Mouse (Mus musculus) layer of hippocampus, postnatal 25 days (tissue): ENCODE data around the gene Pitpnc1. TPM values are rescaled to one million over a fixed set of nuclear protein-coding genes. Genes with fewer than 3 reads are reported as not detected.

Source experiments
- DNase-seq, 2 experiments: peaks; one replicate each; pipeline ENCODE4 v3.0.0; 2022; ENCODE audit warnings: mixed read lengths in 2 of 2, low spot score in 1 of 2; ENCODE audit errors: extremely low spot score in 1 of 2
- total RNA-seq, 2 experiments: library from RNA; stranded (reverse); gene quantifications; 2 replicates each; pipeline ENCODE4 v1.2.3; 2021

Gene Pitpnc1
- total RNA-seq, 2 experiments from 2014 or later, result 53.6 to 58.3 TPM

DNA sequence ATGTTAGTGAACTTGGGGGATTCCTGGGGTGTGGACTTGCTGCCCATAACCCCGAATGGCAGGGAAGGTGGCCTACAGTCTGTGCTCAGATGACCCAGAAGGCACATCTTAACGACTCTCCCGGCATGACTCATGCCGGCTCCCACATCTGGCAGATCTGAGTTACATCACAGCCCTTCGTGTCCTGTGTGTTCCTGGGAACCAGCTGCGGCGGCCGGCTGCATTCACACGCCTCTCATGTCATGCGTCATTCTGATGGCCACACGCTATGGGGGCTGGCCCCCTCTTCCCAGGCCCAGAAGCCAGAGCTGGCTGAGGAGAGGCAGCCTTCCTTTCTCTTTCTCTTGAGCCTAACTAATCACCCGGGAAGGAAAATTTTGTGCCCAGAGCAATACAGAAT is 94.2 kb downstream of the Pitpnc1 start:
- DNase-seq, result no peak

DNA sequence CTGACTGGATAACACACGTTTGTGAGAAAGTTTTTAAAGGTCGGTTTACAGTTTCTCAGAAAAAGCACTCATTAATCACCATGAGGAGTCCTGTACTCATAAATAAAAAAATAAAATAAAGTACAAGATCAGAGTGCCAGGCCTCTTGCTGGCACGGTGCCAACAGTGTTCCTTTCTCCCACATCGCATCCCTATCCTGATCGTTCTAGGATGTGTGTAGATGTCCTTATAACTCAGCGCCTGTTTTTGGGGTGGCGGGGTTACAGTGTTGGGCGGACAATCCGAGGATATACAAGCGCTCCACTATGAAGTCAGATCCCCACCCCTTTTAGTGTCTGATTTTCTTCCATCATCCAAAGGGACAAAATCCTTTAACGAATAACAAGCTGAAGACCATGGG is 94.7 kb downstream of the Pitpnc1 start:
- no peak for DNase-seq

- no peak for DNase-seq
Measured at GRCm38 (mm10) chr11:107373569-107373968, 96.9 kb downstream of the Pitpnc1 start.

- no peak for DNase-seq
Measured at GRCm38 (mm10) chr11:107373154-107373553, 97.3 kb downstream of the Pitpnc1 start.

GRCm38 (mm10) chr11:107372688-107373087 is 97.8 kb downstream of the Pitpnc1 start:
- no peak for DNase-seq

DNA sequence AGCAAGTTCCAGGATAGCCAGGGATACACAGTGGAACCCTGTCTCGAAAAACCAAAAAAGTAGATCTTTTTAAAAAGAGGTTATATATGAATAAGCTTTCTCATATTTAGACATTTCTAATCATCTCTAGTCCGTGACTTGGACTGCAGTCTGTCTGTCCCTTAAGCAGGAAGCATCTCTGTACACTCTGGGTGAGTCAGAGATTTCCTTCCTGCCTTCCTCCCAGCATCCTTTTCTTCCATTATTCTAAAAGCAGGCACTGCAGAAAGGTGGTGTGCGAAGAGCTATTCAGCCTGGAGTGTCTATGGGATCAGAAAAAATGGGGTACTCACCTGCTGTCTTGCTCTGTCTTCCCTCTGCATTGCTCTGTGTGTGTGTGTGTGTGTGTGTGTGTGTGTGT is 100.0 kb downstream of the Pitpnc1 start:
- DNase-seq, result no peak

DNA sequence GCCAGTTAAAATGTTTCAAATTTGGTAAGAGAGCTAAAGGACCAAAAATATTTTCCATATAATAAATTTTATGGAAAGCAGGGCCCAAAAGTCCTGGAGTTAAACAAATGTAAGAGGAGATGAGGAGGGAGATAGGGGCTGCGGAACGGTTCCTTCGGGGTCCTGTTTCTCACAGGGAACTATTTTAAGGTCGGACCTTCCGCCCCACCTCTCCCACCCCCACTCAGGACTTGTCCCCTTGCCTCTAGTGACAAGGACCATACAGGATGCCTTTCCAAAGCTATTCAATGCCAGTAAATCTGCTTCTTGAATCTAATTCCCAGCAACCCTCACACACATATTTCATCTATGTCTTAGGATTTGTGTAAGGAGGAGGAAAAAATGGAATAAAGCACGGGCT is 100.8 kb downstream of the Pitpnc1 start:
- DNase-seq, result no peak

- no peak for DNase-seq
Measured at GRCm38 (mm10) chr11:107365938-107366712, 104.4 kb downstream of the Pitpnc1 start.

DNA sequence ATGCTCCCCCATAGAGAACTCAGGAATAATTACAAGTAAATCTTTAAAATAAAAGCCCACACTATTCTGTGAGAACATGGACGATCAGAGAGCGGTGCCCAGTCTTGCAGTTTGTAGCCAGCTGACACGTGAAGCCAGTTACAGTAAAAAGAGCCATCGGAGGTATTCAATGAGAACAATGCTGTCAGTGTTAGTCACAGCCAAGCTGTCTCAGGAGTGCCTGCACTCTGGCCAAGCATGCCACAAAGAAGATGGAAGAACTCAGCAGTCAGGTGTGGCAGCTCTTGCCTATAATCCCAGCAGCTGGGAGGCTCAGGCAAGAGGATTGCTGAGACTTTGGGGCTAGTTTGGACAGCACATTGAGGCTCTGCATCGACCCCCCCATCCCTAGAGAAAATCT is 111.8 kb downstream of the Pitpnc1 start:
- DNase-seq, result no peak

DNA sequence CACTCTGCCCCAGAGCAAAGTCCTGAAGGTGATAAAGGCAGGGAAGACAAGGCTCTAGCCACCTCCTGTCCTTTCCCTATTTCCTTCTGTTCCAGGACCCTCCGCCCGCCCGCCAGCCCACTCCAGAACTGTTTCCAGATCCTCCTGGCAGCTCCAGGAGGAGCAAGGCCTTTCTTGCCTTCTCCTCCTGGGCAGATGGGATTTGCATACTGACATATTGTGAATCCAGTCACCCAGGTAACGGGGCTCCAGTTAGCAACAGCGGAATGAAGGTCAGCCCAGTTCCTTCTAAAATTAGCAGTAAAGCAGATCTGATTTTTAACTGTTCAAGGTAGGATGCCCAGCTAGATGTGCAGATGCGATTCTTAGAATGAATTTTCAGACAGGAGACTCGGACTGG is 114.3 kb downstream of the Pitpnc1 start:
- DNase-seq, result no peak

- DNase-seq, result no peak
Measured at GRCm38 (mm10) chr11:107355526-107355925, 115.0 kb downstream of the Pitpnc1 start.

GRCm38 (mm10) chr11:107354499-107355143 is 115.9 kb downstream of the Pitpnc1 start:
- no peak for DNase-seq

- DNase-seq, result no peak
Measured at GRCm38 (mm10) chr11:107352596-107352995, 117.9 kb downstream of the Pitpnc1 start.

DNA sequence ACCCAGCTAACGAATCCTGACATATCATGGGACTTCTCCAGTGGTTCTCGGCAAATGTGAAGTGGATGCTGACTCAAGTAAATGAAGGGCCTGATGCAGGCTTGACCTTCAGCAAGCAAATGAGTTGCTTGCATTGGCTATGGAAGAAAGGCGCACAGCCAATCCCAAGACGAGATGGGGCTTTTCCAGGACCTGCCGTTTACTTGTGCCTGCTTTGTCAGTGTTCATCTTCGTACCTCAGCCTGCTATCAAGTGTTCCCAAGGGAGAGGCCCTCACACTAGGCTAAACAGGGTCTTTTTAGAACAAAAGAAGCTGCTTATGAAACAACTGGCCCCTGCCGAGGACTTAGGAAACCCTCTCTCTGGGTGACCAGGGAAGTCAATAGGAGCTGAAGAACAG is 120.7 kb downstream of the Pitpnc1 start:
- no peak for DNase-seq

DNA sequence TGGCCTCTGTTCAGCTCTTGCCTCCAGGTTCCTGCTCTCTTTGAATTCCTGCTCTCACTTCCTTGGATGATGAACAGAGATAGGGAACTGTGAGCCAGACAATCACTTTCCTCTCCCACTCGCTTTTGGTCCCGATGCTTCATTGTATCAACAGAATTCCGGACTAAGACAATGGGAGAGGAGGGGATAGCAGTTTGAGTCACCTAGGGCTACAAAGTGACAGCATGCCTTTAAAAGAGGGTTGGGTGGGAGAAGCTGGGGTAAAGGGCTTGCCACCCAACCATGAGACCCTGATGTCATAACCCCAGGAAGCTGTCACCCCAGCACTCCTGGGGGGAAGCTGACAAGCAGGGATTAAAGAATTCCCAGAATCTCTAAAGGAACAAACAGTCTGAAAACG is 127.5 kb downstream of the Pitpnc1 start:
- DNase-seq, result no peak

DNA sequence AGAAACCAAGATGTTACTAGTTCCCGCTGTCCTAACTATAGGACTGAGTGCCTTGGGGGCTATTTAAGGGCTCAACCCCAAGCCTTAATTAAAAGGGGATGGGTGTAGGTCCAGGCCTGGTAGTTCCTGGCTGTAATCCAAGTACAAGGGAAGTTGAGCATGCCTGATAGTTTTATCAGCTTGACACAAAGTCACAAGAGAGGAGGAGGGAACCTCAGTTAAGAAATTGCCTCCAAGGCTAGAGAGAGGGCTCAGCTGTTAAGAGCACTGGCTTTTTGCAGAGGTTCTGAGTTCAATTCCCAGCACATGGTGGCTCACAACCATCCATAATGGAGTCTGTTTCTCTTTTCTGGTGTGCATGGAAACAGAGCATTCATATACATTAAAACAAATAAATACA is 128.1 kb downstream of the Pitpnc1 start:
- no peak for DNase-seq

DNA sequence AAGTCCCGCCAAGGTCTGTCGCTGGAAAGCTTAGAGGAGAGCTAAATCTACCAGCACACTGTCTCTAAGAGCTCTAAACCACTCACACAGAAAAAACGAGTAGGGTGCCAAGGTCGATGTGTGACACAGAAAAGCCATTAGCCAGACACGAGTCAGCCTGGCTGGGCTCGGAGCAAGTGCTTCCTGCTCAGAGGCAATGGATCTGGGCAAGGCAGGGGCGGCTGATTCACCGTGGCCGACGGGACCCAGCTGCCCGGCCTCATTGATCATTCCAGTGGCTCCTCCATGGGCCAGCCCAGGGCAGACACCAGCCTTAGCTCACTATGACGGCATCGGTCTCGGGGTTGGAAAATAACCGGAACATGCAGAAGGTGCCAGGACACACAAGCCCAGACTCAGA is 129.2 kb downstream of the Pitpnc1 start:
- no peak for DNase-seq

- no peak for DNase-seq
Measured at GRCm38 (mm10) chr11:107340793-107341192, 129.7 kb downstream of the Pitpnc1 start.

GRCm38 (mm10) chr11:107339224-107339805 is 131.2 kb downstream of the Pitpnc1 start:
- DNase-seq, result no peak

DNA sequence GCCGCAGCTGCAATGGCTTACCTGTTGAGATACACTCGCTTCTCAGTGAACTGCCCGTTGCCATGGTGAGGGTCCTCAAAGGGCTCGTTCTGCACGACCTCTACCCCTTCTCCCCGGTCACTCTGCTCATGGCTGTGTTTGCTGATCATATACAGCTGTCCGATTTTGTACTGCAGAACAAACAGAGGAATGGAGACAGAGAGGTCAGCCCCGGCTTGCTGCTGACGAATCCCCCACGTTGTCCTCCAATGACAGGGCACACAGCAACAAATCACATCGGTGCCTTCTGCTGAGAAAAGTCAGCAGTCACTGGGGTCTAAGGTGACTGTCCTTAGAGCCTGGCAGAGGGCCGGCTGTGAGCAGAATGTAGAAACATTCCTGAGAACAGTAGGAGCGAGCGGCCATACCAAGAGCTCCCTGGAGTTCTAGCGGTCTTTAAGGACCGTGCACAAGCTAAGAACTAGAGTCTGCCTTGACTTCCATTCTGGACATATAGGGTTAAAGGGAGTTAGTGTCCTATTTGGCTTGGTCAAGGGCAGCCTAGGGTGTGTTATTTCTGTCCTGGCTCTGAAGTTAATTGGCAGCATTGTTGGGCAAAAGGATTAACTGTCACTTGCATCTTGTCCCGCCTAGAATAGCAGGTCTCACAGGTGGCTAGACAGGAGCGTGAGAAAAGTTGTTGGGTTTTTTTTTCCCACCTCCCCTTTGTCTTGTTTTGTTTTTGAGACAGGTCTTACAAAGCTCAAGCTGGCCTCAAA is 132.9 kb downstream of the Pitpnc1 start:
- DNase-seq, result no peak

DNA sequence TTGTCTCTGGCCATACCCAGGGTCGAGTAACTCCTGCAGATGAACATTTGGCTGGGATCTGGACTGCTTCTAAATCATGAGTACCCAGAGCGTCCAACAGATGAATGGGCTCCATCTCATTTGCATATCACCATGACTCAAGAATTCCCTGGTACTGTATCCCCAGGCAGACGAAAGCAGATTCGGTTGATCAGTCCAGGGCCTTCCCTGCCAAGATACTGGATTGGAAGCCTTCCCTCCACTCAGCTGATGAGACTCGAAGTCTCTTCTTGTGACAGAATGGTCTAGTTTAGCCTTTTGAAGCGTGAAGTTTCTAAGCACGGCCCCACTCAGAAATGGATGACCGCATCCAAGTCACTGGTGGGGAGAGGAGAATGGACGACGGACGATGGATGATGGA is 134.7 kb downstream of the Pitpnc1 start:
- no peak for DNase-seq
